Mouse (Mus musculus): ENCODE results near the gene Gm14124. TPM values are rescaled to one million over a fixed set of nuclear protein-coding genes. Genes with fewer than 3 reads are reported as not detected.

The Gm14124 gene
- total and polyA plus RNA-seq, 3 experiments, result 0.08 TPM; not detected in 2

- Histone ChIP-seq H3K27ac (no peak overlapping the region), H3K4me1 (ENCODE audit: control insufficient read depth, insufficient read depth, low read length) (no peaks in the 10 kb centered on the region), H3K27me3 (ENCODE audit: control insufficient read depth, insufficient read depth, low read length) (no peaks in the 10 kb centered on the region), H3K4me3 (no peak overlapping the region), H3K36me3 (ENCODE audit: control insufficient read depth, insufficient read depth, low read length) (no peaks in the 10 kb centered on the region), H3K9ac (ENCODE audit: low read depth, low read length) (no peak overlapping the region), H3K79me2 (replicated peaks; ENCODE audit: control insufficient read depth, insufficient read depth, low read length) (no peaks in the 10 kb centered on the region; the same call in none of the 2 replicates)
- WGBS, result 88% methylated on average over 1 of the region's 1 CpGs
- TF ChIP-seq EP300 (IDR thresholded peaks at IDR 0.05; ENCODE audit: insufficient read depth, low read depth, low read length) (no peak), CTCF (IDR thresholded peaks at IDR 0.05) (no peak), POLR2A (IDR thresholded peaks at IDR 0.05; ENCODE audit: insufficient read depth, low read depth, low read length) (no peak)
- DNase-seq, result no peak
- intact Hi-C loops (cut with DNase I), result loop anchor here (10.0 kb wide), 1 partner anchor 184 kb away; the partner anchor contains the start of gene Zfp120
Measured at GRCm38 (mm10) chr2:150318973-150319372, 61.7 kb downstream of the Gm14124 start.

Other genes starting within 250 kb of the Gm14124 start
- gene Zfp120, start 120.8 kb upstream of the Gm14124 start, total RNA-seq (2021), result 1 to 10 TPM; 4.1 to 4.9 TPM
- gene Zfp120, start 120.8 kb upstream of the Gm14124 start, polyA plus RNA-seq (2012; rRNA removed), result 0.76 and 1.6 TPM in 2 replicates
- gene Gm10770, start 77.8 kb upstream of the Gm14124 start, total RNA-seq (2021), result not detected
- not detected in 2 replicates for gene Gm10770, start 77.8 kb upstream of the Gm14124 start, polyA plus RNA-seq (2012; rRNA removed)
- not detected for gene Gm14139, start 75.8 kb upstream of the Gm14124 start, total RNA-seq (2021)
- gene Gm14139, start 75.8 kb upstream of the Gm14124 start, polyA plus RNA-seq (2012; rRNA removed), result not detected in 2 replicates
- 1 to 10 TPM; 1.5 to 1.7 TPM for gene Zfp937, start 39.4 kb upstream of the Gm14124 start, total RNA-seq (2021)
- 0.20 and 0.67 TPM in 2 replicates for gene Zfp937, start 39.4 kb upstream of the Gm14124 start, polyA plus RNA-seq (2012; rRNA removed)
- gene Gm21994, start 1.9 kb upstream of the Gm14124 start, total RNA-seq (2021), result 1 to 10 TPM; 1.6 to 1.8 TPM
- 0.18 TPM in 1 of 2 replicates, not detected in the other for gene Gm21994, start 1.9 kb upstream of the Gm14124 start, polyA plus RNA-seq (2012; rRNA removed)
- gene Gm10130, start 66.2 kb downstream of the Gm14124 start, total RNA-seq (2021), result 1 to 10 TPM in 1 of 2 experiments, not detected in 1; 1.1 TPM
- gene Gm10130, start 66.2 kb downstream of the Gm14124 start, polyA plus RNA-seq (2012; rRNA removed), result not detected in 2 replicates
- gene 3300002I08Rik, start 105.2 kb downstream of the Gm14124 start, total RNA-seq (2021), result 1 to 10 TPM; 1.4 to 1.5 TPM
- 0.78 and 0.88 TPM in 2 replicates for gene 3300002I08Rik, start 105.2 kb downstream of the Gm14124 start, polyA plus RNA-seq (2012; rRNA removed)
- gene Zfp442, start 194.0 kb downstream of the Gm14124 start, total RNA-seq (2021), result 1 to 10 TPM; 6.5 to 7.1 TPM
- gene Zfp442, start 194.0 kb downstream of the Gm14124 start, polyA plus RNA-seq (2012; rRNA removed), result 0.37 and 1.1 TPM in 2 replicates
- under 1 TPM in 1 of 2 experiments, not detected in 1; 0.14 TPM for gene Zfp345, start 227.6 kb downstream of the Gm14124 start, total RNA-seq (2021)
- gene Zfp345, start 227.6 kb downstream of the Gm14124 start, polyA plus RNA-seq (2012; rRNA removed), result not detected in 2 replicates

Measured in heart, adult 2 months (tissue).